Mouse (Mus musculus) ES-Bruce4 (cell line): Measurements from ENCODE around the gene Adh5.

ENCODE experiments used
- CTCF ChIP-seq: IDR thresholded peaks from one replicate; pipeline ENCODE4 v1.8.1; 2011; ENCODE audit warnings: low read depth, low read length
- EP300 ChIP-seq: IDR thresholded peaks from 2 replicates; pipeline ENCODE4 v1.6.1; 2011; ENCODE audit warnings: low read depth, low read length; ENCODE audit not compliant: insufficient read depth
- POLR2A ChIP-seq: IDR thresholded peaks from one replicate; pipeline ENCODE4 v1.8.1; 2011; ENCODE audit warnings: low read length; ENCODE audit not compliant: insufficient read depth

DNA sequence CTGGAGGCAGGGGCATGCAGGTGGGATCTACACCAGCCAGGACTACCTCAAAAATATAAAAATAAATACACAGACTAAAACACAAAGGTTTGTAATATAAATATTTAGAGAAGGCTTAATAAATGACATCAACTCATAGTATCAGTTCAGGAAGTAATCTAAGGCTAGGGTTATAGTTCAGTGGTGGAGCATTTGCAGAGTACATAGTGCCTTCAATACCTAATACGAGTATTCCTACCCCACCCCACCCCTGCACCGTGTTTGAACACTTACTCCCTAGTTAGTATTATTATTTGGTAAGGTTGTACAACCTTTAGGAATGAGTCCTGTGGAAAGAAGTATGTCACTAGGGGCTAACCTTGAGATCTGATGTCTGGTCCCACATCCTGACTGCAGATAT lies 40.3 kb downstream of the Adh5 start:
- TF ChIP-seq CTCF = no peak
- TF ChIP-seq POLR2A = no peak
- TF ChIP-seq EP300 = no peak
